Mouse (Mus musculus) thymus, postnatal 0 days (tissue): ENCODE results near the gene Fam45a. TPM values are rescaled to one million over a fixed set of nuclear protein-coding genes. Genes with fewer than 3 reads are reported as not detected.

Experiments used
- DNase-seq: peaks from one replicate; pipeline ENCODE4 v3.0.0-alpha.2; 2015; ENCODE audit warnings: low spot score
- polyA plus RNA-seq: library from polyadenylated mRNA; unstranded; fragments of >200 nt; fragmentation: Nextera tagmentation; extraction: Ambion mirVana; gene quantifications from 2 replicates; pipeline ENCODE4 v1.2.1, GENCODE M21; 2015

Gene Fam45a
- polyA plus RNA-seq, result 23.6 and 25.5 TPM in 2 replicates

DNA sequence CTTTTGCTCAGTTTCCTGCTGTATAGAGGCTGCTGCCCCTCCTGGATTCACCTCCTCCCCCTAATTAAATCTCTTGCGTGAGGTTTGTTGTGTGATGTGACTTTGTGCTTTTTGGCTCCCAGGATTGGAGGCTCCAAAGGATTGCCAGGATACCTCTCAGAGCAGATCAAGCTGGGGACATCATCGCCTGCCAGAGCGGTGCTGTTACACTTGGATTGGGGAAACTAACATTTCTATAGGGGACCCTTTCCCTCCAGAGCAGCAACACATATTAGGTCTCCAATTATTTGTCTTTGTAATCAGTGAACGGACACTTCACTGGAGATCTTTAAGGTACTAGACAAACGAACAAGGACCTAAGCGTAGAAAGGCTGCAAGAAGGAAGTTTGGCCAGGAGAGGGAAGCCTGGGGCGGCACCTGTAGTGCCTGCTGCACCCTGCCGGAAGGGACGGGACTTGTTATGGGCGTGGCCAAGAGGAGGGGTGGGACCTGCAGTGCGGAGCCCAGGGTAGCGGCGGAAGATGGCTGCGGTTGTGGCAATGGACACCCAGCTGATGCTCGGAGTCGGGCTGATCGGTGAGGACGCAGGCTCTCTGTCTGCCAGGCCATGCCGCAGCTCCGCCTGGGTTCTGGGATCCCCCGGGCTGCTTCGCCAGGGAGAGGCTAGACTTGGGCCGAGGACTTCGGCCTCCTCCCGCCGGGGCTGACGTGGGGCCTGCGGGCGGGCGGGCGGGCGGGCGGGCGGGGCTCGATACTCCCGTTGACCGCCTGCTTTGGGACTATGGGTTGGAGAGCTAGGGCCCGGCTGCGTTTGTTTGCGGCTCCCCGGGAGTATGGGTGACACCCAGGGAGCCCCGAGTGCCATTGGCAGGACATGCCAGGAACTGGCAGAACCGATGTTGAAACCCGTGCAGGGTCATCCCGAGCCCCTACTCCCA lies at the start of gene Fam45a:
Gene Fam45a (plus strand): TSS at position 488 of the 938 bp plus-strand sequence.
- peak; percentile 93 for DNase-seq

DNA sequence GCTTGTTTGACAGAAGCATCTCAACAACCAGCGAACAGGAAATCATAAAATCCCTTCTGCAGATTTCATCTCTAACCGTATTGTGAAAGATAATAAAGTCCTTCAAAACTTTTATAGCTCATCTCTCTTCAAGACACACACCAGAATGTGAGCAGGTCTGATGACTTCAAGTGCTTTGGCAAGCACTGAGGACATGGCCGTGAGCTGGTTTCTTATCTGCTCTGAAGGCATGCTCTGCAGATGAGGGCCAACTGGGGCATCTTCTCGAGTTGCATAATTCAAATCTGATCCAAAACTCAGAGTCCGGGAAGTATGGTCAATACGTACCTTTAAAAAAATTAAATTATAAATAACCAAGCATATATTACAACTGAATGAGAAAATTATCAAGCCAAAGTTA lies 38.0 kb upstream of the Fam45a start:
- no peak for DNase-seq

DNA sequence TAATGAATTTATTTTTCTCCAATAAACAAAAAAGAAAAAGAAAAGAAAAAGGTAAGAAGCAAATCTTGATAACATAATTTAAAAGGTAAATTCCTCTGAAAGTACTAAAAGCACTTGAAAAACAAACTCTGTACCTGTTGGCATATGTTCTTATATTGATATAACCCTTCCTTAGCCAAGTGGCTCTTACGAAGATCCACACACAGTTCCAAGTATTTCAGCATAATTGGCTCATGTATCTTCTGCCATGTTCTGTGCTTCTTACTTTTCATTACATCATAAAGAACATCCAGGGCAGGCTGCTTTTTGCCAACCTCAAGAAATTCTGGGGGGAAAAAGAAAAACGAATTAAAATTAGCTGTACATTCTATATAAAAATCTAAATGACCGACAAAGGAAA lies 29.4 kb upstream of the Fam45a start:
- no peak for DNase-seq

DNA sequence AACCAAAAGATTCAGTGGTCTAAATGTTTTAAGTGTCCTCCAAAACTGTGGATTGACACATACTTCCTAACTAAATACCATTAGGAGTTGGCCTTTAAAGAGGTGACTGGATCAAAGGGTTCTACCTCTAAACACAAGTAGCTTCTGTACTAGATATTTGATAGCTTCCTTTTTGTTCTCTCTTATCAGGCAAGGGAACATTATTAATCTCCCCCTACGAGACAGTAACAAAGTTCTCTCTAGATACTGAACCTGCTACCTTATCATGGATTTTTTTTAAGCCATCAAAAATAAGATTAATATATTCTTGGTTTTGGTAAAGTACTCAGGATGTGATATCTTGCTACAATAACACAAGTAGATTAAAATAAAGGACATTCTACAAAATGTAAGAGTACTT lies 26.7 kb upstream of the Fam45a start:
- DNase-seq, result no peak

DNA sequence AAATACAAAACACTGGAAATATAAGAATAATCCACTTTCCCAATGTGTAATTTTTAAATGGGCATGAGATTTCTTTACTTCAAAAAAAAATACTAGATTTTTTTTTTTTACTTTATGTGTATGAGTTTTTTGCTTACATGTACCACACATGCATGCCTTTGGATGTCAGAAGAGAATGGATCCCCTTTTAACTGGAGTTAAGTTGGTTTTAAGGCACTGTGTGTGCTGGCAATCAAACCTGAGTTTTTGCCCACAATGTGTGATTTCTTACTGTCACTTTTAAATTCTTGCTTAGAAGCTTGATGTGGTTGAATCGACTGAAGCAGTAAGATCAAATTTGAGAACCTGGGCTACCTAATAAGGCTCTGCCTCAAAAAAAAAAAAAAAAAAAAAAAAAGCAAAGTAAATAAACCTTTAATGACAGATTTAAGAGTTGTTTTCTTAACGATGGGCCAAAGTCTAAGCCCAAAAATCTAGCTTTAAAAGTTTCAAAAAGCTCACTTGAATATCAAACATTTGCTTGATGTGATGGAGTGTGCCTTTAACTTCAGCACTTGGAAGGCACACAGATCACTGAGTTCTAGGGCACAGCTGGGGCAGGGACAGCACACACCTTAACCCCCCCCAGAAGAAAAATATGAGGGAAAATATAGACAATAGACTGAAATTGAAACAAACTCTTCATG lies 23.8 kb upstream of the Fam45a start:
- no peak for DNase-seq

DNA sequence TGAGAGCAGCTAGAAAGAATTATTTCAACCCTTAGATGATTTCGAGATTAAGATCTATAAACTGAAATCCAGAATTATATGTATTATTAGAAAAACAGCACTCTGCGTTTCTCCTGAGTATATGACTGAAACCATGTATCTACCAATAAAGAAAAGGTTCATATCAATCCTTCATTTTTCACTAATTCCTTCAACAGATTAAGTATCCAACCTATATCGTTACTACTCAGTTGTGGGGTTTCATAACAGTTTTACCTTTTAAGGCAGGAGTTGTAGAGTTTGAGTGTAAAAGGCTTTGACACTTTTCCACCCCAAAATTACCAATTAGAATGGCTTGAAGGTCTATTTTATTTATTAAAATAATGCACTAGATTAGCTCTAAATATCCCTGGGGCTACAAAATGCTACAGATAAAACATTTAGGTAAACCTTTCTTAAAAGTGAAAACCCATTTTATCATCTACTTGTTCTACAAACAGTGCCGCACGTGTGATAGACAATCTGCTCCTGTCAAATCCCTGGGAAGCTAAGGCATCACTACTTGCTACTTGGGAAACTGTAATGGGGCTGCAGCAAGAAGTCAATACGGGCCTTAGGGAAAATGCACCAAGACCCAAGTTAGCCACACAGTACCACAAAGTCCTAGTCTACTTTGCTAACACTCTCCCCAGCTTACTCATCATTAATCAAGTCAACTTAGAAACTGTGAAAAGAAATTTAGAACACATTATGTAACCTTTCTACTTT lies 23.0 kb upstream of the Fam45a start:
- no peak for DNase-seq

DNA sequence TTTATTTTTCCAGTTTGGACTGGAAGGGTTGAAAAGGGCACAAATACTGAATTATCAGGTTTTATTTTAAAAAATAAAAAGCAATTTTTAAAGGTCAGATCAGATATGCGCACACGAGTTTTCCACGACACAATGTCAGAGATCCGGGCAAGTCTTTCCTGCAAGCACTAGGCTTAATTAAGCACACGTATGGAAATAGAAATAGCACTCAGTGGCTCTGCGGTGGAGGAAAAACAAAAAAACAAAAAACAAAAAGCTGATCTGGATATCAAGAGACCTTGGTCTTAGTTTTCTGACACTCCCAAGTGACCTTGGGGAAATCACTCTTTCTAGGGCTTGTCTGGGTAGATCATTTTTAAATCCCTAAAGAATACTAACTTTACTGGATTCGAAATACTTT lies 21.9 kb upstream of the Fam45a start:
- no peak for DNase-seq

DNA sequence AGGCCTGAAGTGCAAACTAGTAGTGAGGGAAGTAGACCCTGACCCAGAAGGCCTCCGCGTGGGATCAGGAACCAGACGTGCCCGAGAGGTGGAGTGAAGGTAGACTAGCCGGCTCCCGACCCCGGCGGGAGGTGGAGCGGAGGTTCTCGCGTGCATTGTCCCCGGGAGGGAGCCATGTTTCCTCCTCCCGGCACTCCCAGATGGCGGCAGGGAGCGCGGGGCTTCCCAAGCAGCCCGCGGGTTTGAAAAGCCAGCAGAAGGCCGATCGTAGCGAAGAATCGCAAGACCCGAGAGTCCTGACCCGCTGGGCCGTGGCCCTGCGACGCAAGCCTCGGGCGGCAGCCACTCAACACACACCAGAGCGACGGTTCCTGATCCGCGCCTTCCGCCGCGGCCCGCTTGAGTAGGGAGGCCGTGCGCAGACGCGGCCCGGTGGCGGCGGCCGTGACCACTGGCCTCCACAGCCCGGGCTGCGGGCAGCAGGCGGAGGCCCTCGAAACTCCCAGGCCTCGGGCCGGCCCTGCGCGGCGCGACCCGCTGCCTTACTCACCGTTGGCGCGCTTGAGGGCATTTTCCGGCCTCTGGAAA lies 21.4 kb upstream of the Fam45a start:
- peak; percentile 49 for DNase-seq

DNA sequence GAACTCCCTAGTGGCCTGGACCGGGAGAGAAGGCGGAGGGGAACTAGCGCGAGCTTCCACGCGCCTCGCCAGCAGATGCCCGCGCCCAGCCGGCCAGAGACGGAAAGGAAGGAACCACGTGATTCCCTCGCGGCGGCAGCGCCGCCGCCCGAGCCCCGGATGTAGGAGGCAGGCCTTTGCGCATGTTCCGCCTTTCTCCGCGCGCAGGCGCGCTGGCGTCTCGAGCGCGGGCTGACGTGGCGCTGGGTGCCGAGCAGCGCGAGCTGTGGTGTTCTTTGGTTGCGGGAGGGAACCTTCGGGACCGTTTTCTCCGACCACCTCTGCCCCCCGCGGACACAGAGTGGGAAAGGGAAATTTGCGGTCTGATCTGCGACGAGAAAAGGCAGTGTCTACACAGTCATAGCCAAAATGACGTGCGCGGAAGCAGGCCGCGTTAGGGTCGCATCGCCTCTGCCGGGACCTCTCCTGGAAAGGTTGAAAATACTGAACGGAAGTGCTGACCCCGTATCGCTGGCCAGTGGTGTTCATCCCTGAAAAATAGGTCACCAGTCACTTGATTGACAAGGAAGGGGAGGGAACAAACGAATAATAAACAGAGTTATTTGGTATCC lies 20.7 kb upstream of the Fam45a start, which contains the start of gene Eif3a:
Gene Eif3a (minus strand): TSS at position 108 of the 611 bp plus-strand sequence.
- peak; percentile 96 for DNase-seq

DNA sequence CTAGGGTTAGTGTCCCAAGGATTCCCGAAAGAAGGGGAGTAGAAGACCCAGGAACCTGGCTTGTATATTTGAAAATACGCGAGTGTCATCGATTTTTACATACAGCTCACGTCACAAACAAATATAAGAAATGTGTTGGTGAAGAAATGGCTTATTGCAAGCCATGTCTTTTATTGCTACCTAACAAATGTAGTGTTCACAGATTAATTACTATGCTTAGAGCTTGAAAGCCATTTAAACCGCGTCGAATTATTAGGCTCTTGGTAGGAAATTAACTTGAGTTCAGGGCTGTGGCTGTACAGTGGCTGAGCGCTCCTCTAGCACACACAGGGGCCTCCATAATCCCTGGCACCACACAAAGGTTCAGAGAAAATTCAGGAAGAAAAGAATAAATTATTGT lies 20.2 kb upstream of the Fam45a start:
- DNase-seq, result no peak

DNA sequence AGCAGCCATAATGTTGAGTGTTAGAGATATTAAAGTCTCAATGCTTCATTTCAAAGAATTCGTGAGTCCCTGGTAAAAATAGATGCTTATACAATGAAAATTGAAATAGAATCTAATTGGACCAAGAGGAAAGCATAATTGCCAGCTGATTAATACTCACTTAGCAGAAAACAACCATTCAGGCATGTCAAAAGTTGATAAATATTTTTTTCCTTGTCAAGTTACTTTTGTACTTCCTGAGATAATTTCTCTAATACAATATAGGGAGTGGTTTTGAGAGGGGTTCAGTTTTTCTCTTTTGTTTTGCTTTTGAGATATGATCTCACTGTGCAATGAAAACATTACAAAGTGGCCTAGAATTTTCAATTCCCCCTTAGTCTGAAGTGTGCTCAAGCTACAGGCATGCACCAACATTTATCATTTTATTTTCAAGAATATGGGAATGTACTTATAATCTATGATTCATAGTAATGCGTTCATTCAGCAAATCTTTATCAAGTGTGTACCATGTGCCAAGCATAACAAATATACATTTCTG lies 18.1 kb upstream of the Fam45a start:
- no peak for DNase-seq

DNA sequence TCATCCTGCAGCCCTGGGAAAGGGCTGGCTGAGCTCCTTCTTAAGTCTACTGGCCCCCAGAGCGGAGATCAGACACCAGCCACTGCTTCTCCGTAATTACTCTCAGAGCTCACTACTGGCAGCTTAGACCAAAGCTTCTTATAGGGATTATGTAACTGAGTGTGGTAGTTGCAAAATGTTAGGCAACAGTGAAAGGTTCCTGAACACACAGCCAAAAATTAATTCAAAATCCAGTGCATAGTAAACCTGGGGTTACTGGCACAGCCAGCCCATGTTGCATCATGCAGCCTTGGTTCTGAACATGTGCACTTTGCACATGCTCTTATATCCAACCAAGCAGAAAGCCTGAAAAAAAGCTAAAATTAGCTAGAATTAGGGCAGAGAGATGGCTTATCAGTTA lies 16.1 kb upstream of the Fam45a start:
- no peak for DNase-seq

DNA sequence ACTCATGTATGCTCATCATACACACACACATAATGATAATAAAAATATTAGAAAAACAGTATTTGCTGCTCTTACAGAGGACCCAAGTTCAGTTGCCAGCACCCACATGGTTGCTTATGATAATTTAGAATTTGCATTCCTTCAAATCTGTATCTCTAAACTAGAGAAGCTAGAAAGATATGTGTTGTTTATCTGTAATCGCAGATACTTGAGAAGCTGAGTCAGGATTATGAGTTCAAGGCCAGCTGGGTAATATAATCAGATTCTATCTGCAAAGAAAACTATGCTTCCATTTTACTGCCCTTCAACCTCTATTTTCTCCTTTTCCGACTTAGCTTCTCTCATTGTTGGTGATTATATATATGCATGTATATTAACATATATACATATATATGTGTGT lies 14.0 kb upstream of the Fam45a start:
- DNase-seq, result no peak

DNA sequence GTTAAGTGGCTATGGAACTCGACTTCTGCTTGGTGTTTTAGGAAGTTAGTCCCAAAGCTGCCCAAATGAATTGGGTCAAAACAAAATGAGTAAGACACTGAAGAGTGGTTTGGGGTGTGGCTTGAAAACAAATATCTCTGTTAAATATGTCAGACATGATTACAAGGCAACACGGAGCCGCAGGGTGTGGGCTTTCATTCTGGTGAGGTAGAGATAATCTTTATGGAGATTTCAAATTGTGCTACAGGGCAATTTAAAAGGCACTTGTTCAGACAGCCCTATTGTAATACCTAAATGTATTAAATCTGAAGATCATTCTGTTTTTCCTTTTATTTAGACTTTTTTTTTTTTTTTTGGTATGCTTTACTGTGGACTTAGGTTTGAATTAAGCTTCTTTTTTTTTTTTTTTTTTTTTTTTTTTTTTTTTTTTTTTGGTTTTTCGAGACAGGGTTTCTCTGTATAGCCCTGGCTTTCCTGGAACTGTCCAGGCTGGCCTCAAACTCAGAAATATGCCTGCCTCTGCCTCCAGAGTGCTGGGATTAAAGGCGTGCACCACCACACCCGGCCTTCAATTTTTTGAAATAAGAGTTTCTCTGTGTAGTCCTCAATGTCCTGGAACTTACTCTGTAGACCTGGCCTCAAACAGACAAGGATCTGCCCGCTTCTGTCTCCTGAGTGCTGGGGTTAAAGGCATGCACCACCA lies 11.4 kb upstream of the Fam45a start:
- DNase-seq, result no peak

DNA sequence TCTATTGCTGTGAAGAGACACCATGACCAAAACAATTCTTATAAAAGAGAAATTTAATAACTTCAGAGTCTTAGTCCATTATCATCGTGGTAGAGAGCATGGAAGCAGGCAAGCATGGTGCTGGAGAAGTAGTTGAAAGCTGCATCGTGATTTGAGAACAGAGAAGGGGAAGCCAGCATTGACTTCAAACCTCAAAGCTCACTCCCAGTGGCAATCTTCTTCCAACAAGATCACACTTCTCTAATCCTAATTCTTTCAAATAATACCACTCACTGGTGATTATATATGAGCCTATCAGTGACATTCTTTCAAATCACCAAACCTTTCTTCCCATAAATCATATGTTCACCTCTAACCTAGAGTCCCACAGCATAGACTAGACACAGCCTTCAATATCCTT lies 6.5 kb upstream of the Fam45a start:
- DNase-seq, result no peak

DNA sequence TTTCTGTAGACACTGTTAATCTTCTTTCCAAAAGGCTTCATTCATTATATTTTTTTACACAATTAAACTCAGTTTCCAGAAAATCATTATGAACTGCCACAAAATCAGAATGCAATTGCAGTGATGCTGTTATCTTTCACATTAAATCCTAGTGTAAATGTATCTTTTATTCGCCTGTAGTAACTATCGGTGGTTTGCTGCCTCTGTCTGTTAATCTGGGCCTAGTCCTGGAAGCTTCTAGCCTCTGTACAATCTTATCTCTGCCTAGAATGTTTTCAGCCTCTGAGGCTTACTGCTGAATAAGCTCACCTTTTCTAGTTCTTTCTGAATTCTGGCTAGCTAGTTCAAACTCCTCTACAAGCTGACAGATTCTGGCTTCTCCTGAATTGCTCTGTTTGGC lies 1.5 kb upstream of the Fam45a start:
- DNase-seq, result no peak

DNA sequence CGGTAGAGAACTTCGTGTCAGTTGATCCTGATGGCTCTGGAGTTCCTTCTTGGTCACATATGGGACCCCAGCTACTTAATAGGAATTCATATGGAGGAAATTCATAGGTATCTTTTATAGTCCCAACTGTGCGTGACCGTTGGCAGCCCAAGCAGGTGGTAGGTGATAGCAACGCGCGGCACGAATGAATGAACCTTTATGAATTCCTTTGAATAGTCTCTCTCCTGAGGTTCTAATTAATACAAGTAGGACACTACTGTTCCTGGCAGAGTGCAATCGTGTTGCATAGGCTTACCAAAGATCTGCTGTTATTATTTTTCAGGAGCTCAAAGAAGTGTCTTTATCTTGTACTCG lies 628 bp downstream of the Fam45a start:
- DNase-seq, result peak; percentile 9

DNA sequence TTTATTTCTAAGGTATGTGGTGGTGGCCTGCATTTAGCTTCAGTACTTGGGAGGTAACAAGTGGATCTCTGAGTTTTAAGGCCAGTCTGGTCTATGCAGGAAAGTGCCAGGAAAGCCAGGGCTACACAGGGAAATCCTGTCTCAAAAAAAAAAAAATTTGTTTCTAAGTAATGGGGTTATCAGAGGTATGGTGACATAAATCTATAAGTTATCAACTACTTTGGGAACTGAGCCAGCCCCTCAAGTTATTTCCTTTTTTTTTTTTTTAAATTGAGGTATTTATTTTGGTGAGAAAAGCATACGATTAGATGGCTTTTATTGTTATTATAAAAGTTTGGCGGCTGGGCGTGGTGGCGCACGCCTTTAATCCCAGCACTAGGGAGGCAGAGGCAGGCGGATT lies 1.7 kb downstream of the Fam45a start:
- no peak for DNase-seq

DNA sequence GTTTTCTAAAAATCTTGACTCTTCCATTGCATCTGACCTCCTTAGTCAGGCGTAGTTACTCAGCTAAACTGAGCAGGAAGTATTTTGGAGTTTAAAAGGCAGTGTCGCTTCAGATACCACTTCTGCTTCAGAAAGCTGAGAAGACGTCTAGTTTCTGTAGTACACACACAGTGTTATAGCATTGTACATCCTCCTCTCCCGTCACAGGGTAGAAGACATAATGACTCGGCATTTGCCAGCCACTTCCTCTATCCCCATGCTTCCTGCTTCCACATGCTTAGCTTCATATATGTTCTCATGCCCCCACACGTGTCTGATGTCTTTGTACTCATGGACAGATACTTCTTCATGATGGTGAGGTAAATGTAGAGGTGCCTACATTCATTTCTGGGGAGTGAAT lies 7.3 kb downstream of the Fam45a start:
- no peak for DNase-seq

DNA sequence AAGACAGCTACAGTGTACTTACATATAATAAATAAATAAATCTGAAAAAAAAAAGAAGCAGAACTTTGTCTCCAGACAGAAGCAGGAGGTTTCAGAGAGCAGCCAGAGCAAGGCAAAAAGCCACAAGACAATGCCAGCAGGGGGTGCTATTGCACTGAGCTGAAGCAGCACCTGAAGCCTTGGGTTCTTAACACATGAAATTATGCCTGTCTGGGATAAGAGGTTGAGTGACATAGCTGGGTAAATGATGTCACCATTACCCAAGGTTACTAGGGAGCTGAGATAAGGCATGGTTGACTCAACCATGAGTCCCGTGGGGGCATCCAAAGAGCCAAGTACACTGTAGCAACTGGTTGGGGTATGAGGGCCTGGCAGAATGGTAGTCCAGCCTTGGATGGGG lies 26.4 kb downstream of the Fam45a start:
- peak; percentile 75 for DNase-seq
